Mouse (Mus musculus) liver, embryonic 11.5 days (tissue): Measurements from ENCODE around the gene 1700015F17Rik. TPM values are rescaled to one million over a fixed set of nuclear protein-coding genes. Genes with fewer than 3 reads are reported as not detected.

Experiments
- ATAC-seq: fragments of 200-750 bp; cut with Nextera tagmentation; replicated peaks from 2 replicates; pipeline ENCODE4 v1.8.0; 2017; ENCODE audit warnings: moderate number of reproducible peaks, mild to moderate bottlenecking, moderate TSS enrichment, moderate library complexity; ENCODE audit not compliant: low FRiP score
- DNase-seq: peaks from one replicate; pipeline ENCODE4 v3.0.0-alpha.2; 2017; ENCODE audit warnings: low spot score
- H3K27ac ChIP-seq: fragments of 300-500 bp; sonication (generic); 2 replicates; pipeline ENCODE4 v1.5.1; 2014; ENCODE audit warnings: mild to moderate bottlenecking, low read depth, low read length, control low read depth
- H3K27me3 ChIP-seq: fragments of 300-500 bp; sonication (generic); replicated peaks from 2 replicates; pipeline ENCODE4 v1.6.1; 2014; ENCODE audit warnings: low read length, mixed read lengths; ENCODE audit not compliant: control insufficient read depth, insufficient read depth
- H3K36me3 ChIP-seq: fragments of 300-500 bp; sonication (generic); 2 replicates; pipeline ENCODE4 v1.6.1; 2014; ENCODE audit warnings: mild to moderate bottlenecking, low read length, moderate library complexity, mixed read lengths; ENCODE audit not compliant: control insufficient read depth, insufficient read depth
- H3K4me1 ChIP-seq: fragments of 300-500 bp; sonication (generic); replicated peaks from 2 replicates; pipeline ENCODE4 v1.6.1; 2014; ENCODE audit warnings: low read length, mixed read lengths; ENCODE audit not compliant: control insufficient read depth, insufficient read depth
- H3K4me2 ChIP-seq: fragments of 300-500 bp; sonication (generic); 2 replicates; pipeline ENCODE4 v1.6.1; 2014; ENCODE audit warnings: mild to moderate bottlenecking, control low read depth, moderate library complexity
- H3K4me3 ChIP-seq: fragments of 300-500 bp; sonication (generic); 2 replicates; pipeline ENCODE4 v1.5.1; 2014; ENCODE audit warnings: low read depth, low read length, control low read depth
- H3K9ac ChIP-seq: fragments of 300-500 bp; sonication (generic); 2 replicates; pipeline ENCODE4 v1.6.1; 2014; ENCODE audit warnings: low read depth, low read length, control low read depth
- H3K9me3 ChIP-seq: fragments of 300-500 bp; sonication (generic); 2 replicates; pipeline ENCODE4 v1.6.1; 2016; ENCODE audit warnings: low read length, inconsistent platforms, mixed read lengths; ENCODE audit not compliant: control insufficient read depth
- WGBS: fragments of 180-500 bp; shearing (Covaris S2); extraction: QIAGEN DNeasy Blood & Tissue Kit; methylation state at CpG from one replicate; pipeline ENCODE4 v1.1.7; 2014; 5-methylcytosine and 5-hydroxymethylcytosine counted together
- polyA plus RNA-seq: library from polyadenylated mRNA; unstranded; fragments of >200 nt; fragmentation: Nextera tagmentation; extraction: Ambion mirVana; gene quantifications from 2 replicates; pipeline ENCODE4 v1.2.1, GENCODE M21; 2014

Gene 1700015F17Rik
- polyA plus RNA-seq, result not detected in 2 replicates

- no peak within 1 kb of the TSS for H3K9ac ChIP-seq
- H3K27me3 ChIP-seq, result no peaks in the 10 kb centered on the region
- ATAC-seq (no peak), DNase-seq (no peak)
- WGBS, result 92% methylated on average over 6 of the region's 6 CpGs
- no peaks in the 10 kb centered on the region for H3K4me1 ChIP-seq
- no peak within 1 kb of the TSS for H3K4me2 ChIP-seq
- H3K27ac ChIP-seq, result no peak within 1 kb of the TSS
- no peak within 1 kb of the TSS for H3K4me3 ChIP-seq
- H3K36me3 ChIP-seq, result no peaks in the 10 kb centered on the region
- H3K9me3 ChIP-seq, result no peaks in the 10 kb centered on the region
Measured at GRCm38 (mm10) chr5:5479043-5479442, at the start of gene 1700015F17Rik. Gene 1700015F17Rik (minus strand): TSS chr5:5479143.

GRCm38 (mm10) chr5:5515411-5515810 lies 36.5 kb upstream of the 1700015F17Rik start:
- ATAC-seq (no peak), DNase-seq (no peak)
- Histone ChIP-seq H3K4me3 (no peak overlapping the region), H3K9me3 (no peaks in the 10 kb centered on the region), H3K4me2 (no peak overlapping the region; the same call in 1 of the 2 replicates), H3K4me1 (no peaks in the 10 kb centered on the region), H3K36me3 (no peaks in the 10 kb centered on the region), H3K9ac (no peak overlapping the region), H3K27me3 (no peaks in the 10 kb centered on the region), H3K27ac (no peak overlapping the region)
- 71% methylated on average over 5 of the region's 5 CpGs for WGBS

- Histone ChIP-seq H3K4me1 (no peaks in the 10 kb centered on the region), H3K4me2 (peak within 1 kb of the TSS; percentile 85), H3K36me3 (no peaks in the 10 kb centered on the region), H3K27me3 (no peaks in the 10 kb centered on the region), H3K4me3 (peak within 1 kb of the TSS; percentile 55), H3K9ac (peak within 1 kb of the TSS; percentile 66), H3K9me3 (no peaks in the 10 kb centered on the region), H3K27ac (peak within 1 kb of the TSS; percentile 27; the same call in 1 of the 2 replicates)
- under 1% methylated on average over 77 of the region's 79 CpGs for WGBS
- DNase-seq, result peak; percentile 85
- peak; percentile 85 for ATAC-seq
Measured at GRCm38 (mm10) chr5:5514196-5515076, 35.5 kb upstream of the 1700015F17Rik start, which contains the start of gene Cldn12. Gene Cldn12 (minus strand): TSS chr5:5514958.

- Histone ChIP-seq H3K4me1 (no peaks in the 10 kb centered on the region), H3K27ac (no peak overlapping the region), H3K36me3 (no peaks in the 10 kb centered on the region), H3K4me2 (no peak overlapping the region), H3K27me3 (no peaks in the 10 kb centered on the region), H3K4me3 (no peak overlapping the region), H3K9ac (no peak overlapping the region), H3K9me3 (no peaks in the 10 kb centered on the region)
- DNase-seq (no peak), ATAC-seq (no peak)
- WGBS, result 79% methylated on average over 3 of the region's 3 CpGs
Measured at GRCm38 (mm10) chr5:5511401-5511800, 32.5 kb upstream of the 1700015F17Rik start.

GRCm38 (mm10) chr5:5510989-5511388 lies 32.0 kb upstream of the 1700015F17Rik start:
- H3K27ac ChIP-seq, result no peak overlapping the region
- 77% methylated on average over 5 of the region's 5 CpGs for WGBS

GRCm38 (mm10) chr5:5510304-5510887 lies 31.5 kb upstream of the 1700015F17Rik start:
- Histone ChIP-seq H3K4me1 (no peaks in the 10 kb centered on the region), H3K9me3 (no peaks in the 10 kb centered on the region), H3K36me3 (no peaks in the 10 kb centered on the region), H3K4me2 (no peak overlapping the region), H3K27ac (no peak overlapping the region), H3K27me3 (no peaks in the 10 kb centered on the region), H3K9ac (no peak overlapping the region), H3K4me3 (no peak overlapping the region)
- ATAC-seq (no peak), DNase-seq (no peak)
- 88% methylated on average over 10 of the region's 10 CpGs for WGBS

More at GRCm38 (mm10) chr5:5510989-5511388, 32.0 kb upstream of the 1700015F17Rik start:
- H3K9ac ChIP-seq, result no peak overlapping the region
- no peaks in the 10 kb centered on the region for H3K27me3 ChIP-seq
- H3K4me3 ChIP-seq, result no peak overlapping the region
- H3K4me1 ChIP-seq, result no peaks in the 10 kb centered on the region
- ATAC-seq (no peak), DNase-seq (no peak)
- no peaks in the 10 kb centered on the region for H3K9me3 ChIP-seq
- no peaks in the 10 kb centered on the region for H3K36me3 ChIP-seq
- H3K4me2 ChIP-seq, result no peak overlapping the region

- H3K4me3 ChIP-seq, result no peak overlapping the region
- DNase-seq, result no peak
- no peak overlapping the region for H3K27ac ChIP-seq
- H3K36me3 ChIP-seq, result no peaks in the 10 kb centered on the region; the same call in 1 of the 2 replicates
- H3K4me2 ChIP-seq, result no peak overlapping the region
- no peak overlapping the region for H3K9ac ChIP-seq
- no peaks in the 10 kb centered on the region for H3K4me1 ChIP-seq
- no peak for ATAC-seq
- no peaks in the 10 kb centered on the region for H3K9me3 ChIP-seq
- 81% methylated on average over 10 of the region's 10 CpGs for WGBS
- H3K27me3 ChIP-seq, result no peaks in the 10 kb centered on the region
Measured at GRCm38 (mm10) chr5:5508231-5508630, 29.3 kb upstream of the 1700015F17Rik start.

- no peak overlapping the region for H3K4me3 ChIP-seq
- ATAC-seq, result 0 out of 2 replicates have a peak, but pooled peaks have one; percentile 39
- no peak overlapping the region for H3K9ac ChIP-seq
- DNase-seq, result peak; percentile 46
- H3K27me3 ChIP-seq, result no peaks in the 10 kb centered on the region
- WGBS, result 72% methylated on average over 20 of the region's 20 CpGs
- no peaks in the 10 kb centered on the region for H3K4me1 ChIP-seq
- no peaks in the 10 kb centered on the region; the same call in 1 of the 2 replicates for H3K36me3 ChIP-seq
- no peak overlapping the region for H3K27ac ChIP-seq
- H3K4me2 ChIP-seq, result no peak overlapping the region
- no peaks in the 10 kb centered on the region for H3K9me3 ChIP-seq
Measured at GRCm38 (mm10) chr5:5507701-5508225, 28.8 kb upstream of the 1700015F17Rik start.
